Mouse (Mus musculus) stomach, embryonic 14.5 days (tissue): ENCODE measurements around the gene Ggt7. TPM values are rescaled to one million over a fixed set of nuclear protein-coding genes. Genes with fewer than 3 reads are reported as not detected.

Source experiments
- ATAC-seq: fragments of 200-750 bp; cut with Nextera tagmentation; 2 replicates; pipeline ENCODE4 v1.8.0; 2017; ENCODE audit warnings: low read depth, moderate TSS enrichment; ENCODE audit not compliant: insufficient number of reproducible peaks, insufficient read depth, low FRiP score
- H3K27ac ChIP-seq: fragments of 300-500 bp; sonication (generic); 2 replicates; pipeline ENCODE4 v1.5.1; 2014; ENCODE audit warnings: mild to moderate bottlenecking, low read length, moderate library complexity, mixed read lengths
- H3K27me3 ChIP-seq: fragments of 300-500 bp; sonication (generic); 2 replicates; pipeline ENCODE4 v1.6.1; 2014; ENCODE audit warnings: low read length, control low read depth, mixed read lengths; ENCODE audit not compliant: control insufficient read depth, insufficient read depth
- H3K36me3 ChIP-seq: fragments of 300-500 bp; sonication (generic); 2 replicates; pipeline ENCODE4 v1.6.1; 2014; ENCODE audit warnings: mild to moderate bottlenecking, control low read depth, low read length, moderate library complexity, mixed read lengths; ENCODE audit not compliant: control insufficient read depth, insufficient read depth
- H3K4me1 ChIP-seq: fragments of 300-500 bp; sonication (generic); 2 replicates; pipeline ENCODE4 v1.6.1; 2014; ENCODE audit warnings: low read length, control low read depth, mixed read lengths; ENCODE audit not compliant: control insufficient read depth, insufficient read depth
- H3K4me2 ChIP-seq: fragments of 300-500 bp; sonication (generic); replicated peaks from 2 replicates; pipeline ENCODE4 v1.6.1; 2014; ENCODE audit warnings: low read depth, low read length, control low read depth
- H3K4me3 ChIP-seq: fragments of 300-500 bp; sonication (generic); 2 replicates; pipeline ENCODE4 v1.5.1; 2014; ENCODE audit warnings: low read depth, low read length, control low read depth
- H3K9ac ChIP-seq: fragments of 300-500 bp; sonication (generic); replicated peaks from 2 replicates; pipeline ENCODE4 v1.6.1; 2014; ENCODE audit warnings: low read depth, mild to moderate bottlenecking, control low read depth, low read length, moderate library complexity, mixed read lengths
- H3K9me3 ChIP-seq: fragments of 300-500 bp; sonication (generic); 2 replicates; pipeline ENCODE4 v1.6.1; 2016; ENCODE audit warnings: low read depth, low read length, control low read depth; ENCODE audit not compliant: control insufficient read depth
- WGBS: fragments of 180-500 bp; shearing (Covaris S2); extraction: QIAGEN DNeasy Blood & Tissue Kit; methylation state at CpG from one replicate; pipeline ENCODE4 v1.1.7; 2014; 5-methylcytosine and 5-hydroxymethylcytosine counted together
- polyA plus RNA-seq: library from polyadenylated mRNA; unstranded; fragments of >200 nt; fragmentation: Nextera tagmentation; extraction: Ambion mirVana; gene quantifications from 2 replicates; pipeline ENCODE4 v1.2.1, GENCODE M21; 2014

The Ggt7 gene
- 2.4 and 2.6 TPM in 2 replicates for polyA plus RNA-seq

- WGBS = 3% methylated on average over 70 of the region's 70 CpGs
- no peak within 1 kb of the TSS for H3K27ac ChIP-seq
- no peaks in the 10 kb centered on the region for H3K4me1 ChIP-seq
- no peaks in the 10 kb centered on the region for H3K27me3 ChIP-seq
- H3K4me3 ChIP-seq = peak within 1 kb of the TSS; percentile 49
- no peaks in the 10 kb centered on the region for H3K9me3 ChIP-seq
- H3K36me3 ChIP-seq = no peaks in the 10 kb centered on the region
- H3K4me2 ChIP-seq = peak within 1 kb of the TSS; percentile 76
- peak within 1 kb of the TSS; percentile 22 for H3K9ac ChIP-seq
- ATAC-seq = peak; percentile 99
Measured at GRCm38 (mm10) chr2:155517455-155518423, at the start of gene Ggt7, which contains the start of gene Acss2. TSS of gene Ggt7 (minus strand) at chr2:155518237. TSS of gene Acss2 (plus strand) at chr2:155517948.

- WGBS = 90% methylated on average over 5 of the region's 5 CpGs
- Histone ChIP-seq H3K4me3 (no peak overlapping the region), H3K27ac (no peak overlapping the region), H3K9me3 (no peaks in the 10 kb centered on the region), H3K36me3 (peaks cover 2% of the 10 kb centered on the region; the same call in 1 of the 2 replicates), H3K27me3 (no peaks in the 10 kb centered on the region), H3K4me1 (no peaks in the 10 kb centered on the region), H3K4me2 (no peak overlapping the region), H3K9ac (no peak overlapping the region)
- no peak for ATAC-seq
Measured at GRCm38 (mm10) chr2:155567751-155568150, 49.7 kb upstream of the Ggt7 start.

GRCm38 (mm10) chr2:155562934-155563333 is 44.9 kb upstream of the Ggt7 start:
- Histone ChIP-seq H3K9ac (no peak overlapping the region), H3K4me1 (no peaks in the 10 kb centered on the region), H3K4me3 (no peak overlapping the region), H3K36me3 (peaks cover 2% of the 10 kb centered on the region; the same call in 1 of the 2 replicates), H3K4me2 (no peak overlapping the region), H3K9me3 (no peaks in the 10 kb centered on the region), H3K27me3 (no peaks in the 10 kb centered on the region), H3K27ac (no peak overlapping the region)
- ATAC-seq = no peak
- 79% methylated on average over 4 of the region's 4 CpGs for WGBS

DNA sequence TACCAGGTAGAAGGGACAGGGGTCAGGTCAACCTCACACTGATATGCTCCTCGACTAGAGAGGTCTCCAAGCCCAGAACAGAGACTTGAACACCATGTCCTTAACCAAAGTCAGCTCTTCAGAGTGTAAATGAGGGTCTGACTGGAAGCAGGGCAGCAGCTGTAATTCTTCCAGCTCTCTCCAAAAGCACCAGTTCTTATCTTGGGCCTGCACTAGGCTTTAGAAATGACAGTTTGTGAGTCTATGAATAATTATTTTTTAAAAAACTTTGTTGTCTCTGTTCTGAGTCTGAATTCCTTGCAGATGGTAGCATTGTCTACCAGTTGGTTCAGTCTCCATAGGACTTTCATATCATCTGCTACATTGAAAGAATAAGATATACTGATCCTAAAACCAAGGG is 44.2 kb upstream of the Ggt7 start:
- 48% methylated on average over 1 of the region's 1 CpGs for WGBS
- Histone ChIP-seq H3K36me3 (peaks cover 2% of the 10 kb centered on the region; the same call in 1 of the 2 replicates), H3K4me2 (no peak overlapping the region), H3K27ac (no peak overlapping the region), H3K9ac (no peak overlapping the region), H3K27me3 (no peaks in the 10 kb centered on the region), H3K9me3 (no peaks in the 10 kb centered on the region), H3K4me1 (no peaks in the 10 kb centered on the region), H3K4me3 (no peak overlapping the region)
- ATAC-seq = no peak

DNA sequence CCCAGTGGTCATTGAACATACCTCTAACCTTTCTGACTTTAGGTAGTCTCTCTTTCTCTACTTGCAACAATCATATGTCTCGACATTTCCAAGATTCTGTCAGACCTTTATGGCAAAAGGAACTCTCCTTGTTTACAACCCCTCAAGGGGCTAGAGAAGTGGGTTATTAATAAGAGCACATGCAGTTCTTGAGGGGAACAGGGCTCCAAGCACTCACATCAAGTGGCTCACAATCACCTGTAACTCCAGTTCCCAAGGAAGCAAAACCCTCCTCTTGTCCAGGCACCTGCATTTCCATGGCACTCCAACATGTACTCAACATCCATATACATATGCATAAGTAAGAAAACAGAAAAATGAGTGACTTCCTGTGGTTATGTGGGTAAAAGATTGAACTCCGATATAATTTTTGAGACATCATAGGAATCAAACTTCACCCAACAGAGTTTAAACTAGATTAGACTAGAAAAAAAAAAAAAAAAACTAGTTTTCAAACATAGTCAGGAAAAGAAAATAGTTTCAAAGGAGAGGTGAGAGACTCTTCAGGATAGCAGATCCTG is 36.5 kb upstream of the Ggt7 start:
- WGBS = 85% methylated on average over 2 of the region's 2 CpGs
- no peak overlapping the region for H3K9ac ChIP-seq
- H3K4me1 ChIP-seq = no peaks in the 10 kb centered on the region
- no peaks in the 10 kb centered on the region for H3K27me3 ChIP-seq
- no peak overlapping the region for H3K4me2 ChIP-seq
- no peak overlapping the region for H3K27ac ChIP-seq
- H3K36me3 ChIP-seq = no peaks in the 10 kb centered on the region
- H3K4me3 ChIP-seq = no peak overlapping the region
- H3K9me3 ChIP-seq = no peaks in the 10 kb centered on the region
- ATAC-seq = no peak

DNA sequence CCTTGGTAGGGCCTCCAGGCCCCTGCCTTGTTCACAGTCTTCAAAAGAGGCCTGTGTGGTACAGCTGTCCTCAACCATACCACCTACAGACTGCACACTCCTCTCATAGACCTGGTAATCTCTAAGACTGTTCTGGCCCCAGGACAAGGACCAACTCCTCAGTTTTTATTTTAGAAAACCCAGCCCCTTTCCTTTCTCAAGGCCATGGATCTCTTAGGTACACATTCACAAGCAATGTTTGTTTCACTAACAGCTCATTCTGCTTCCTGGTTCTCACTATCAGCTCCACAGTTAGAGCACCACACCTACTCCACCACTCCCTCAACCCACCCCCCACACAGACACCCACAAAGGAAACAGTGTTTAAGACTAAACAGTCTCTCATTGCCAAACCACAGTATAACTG is 34.9 kb upstream of the Ggt7 start:
- Histone ChIP-seq H3K27me3 (no peaks in the 10 kb centered on the region), H3K9me3 (no peaks in the 10 kb centered on the region), H3K4me2 (no peak overlapping the region), H3K27ac (peak overlapping the region; percentile 57; the same call in 1 of the 2 replicates), H3K9ac (no peak overlapping the region), H3K4me1 (no peaks in the 10 kb centered on the region), H3K4me3 (no peak overlapping the region), H3K36me3 (no peaks in the 10 kb centered on the region)
- peak; percentile 77 for ATAC-seq

- ATAC-seq = no peak
- Histone ChIP-seq H3K9ac (no peak overlapping the region), H3K27me3 (no peaks in the 10 kb centered on the region), H3K27ac (peak overlapping the region; percentile 57; the same call in 1 of the 2 replicates), H3K9me3 (no peaks in the 10 kb centered on the region), H3K4me3 (no peak overlapping the region), H3K36me3 (no peaks in the 10 kb centered on the region), H3K4me2 (no peak overlapping the region), H3K4me1 (no peaks in the 10 kb centered on the region)
Measured at GRCm38 (mm10) chr2:155552336-155552735, 34.3 kb upstream of the Ggt7 start.

DNA sequence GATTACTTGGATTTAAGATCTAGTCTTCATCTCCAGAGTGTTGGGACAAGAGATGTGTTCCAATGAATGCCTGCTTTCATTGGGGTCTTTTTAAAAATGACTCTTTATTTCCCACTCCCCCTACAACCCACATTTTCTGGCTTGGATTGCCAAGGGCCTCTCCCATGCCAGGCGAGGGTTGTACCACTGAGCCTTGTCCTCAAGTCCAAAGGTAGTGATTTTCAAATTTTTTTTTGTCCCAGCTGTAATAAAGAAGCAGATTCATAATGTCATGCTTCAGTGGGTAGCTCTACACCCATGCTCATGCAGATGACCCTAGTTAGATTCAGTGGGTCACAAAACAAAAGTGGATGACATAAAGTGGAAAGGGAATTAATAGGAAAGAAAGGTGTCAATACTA is 28.9 kb upstream of the Ggt7 start:
- H3K4me3 ChIP-seq = no peak overlapping the region
- no peaks in the 10 kb centered on the region for H3K4me1 ChIP-seq
- H3K4me2 ChIP-seq = no peak overlapping the region
- WGBS = 68% methylated on average over 1 of the region's 1 CpGs
- no peaks in the 10 kb centered on the region for H3K9me3 ChIP-seq
- H3K27me3 ChIP-seq = no peaks in the 10 kb centered on the region
- no peak overlapping the region for H3K9ac ChIP-seq
- no peak for ATAC-seq
- H3K27ac ChIP-seq = no peak overlapping the region
- no peaks in the 10 kb centered on the region for H3K36me3 ChIP-seq
